Mouse (Mus musculus): ENCODE results near the gene Foxo4.

The Foxo4 gene

DNA sequence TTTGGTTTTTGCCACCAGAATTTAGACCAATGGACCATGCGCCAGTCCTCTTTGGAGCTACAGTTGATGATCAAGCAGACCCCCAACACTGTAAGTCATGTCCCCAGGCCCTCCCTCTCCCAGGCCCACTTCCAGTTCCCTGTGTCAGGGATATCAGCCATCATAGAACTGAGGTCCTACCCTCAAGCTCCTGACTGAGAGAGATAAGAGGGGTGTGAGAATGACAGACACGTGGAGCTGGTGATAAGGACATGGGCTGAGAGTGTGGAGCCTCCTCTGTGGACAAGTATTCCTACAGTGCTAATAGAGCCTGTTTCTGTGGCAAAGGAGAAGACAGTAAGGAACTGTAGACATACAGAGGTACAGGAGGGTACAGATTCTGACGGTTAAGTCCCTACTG is 33.2 kb downstream of the Foxo4 start:
- in situ Hi-C loops (cut with MboI; ENCODE audit: low pct_unique_long_range_greater_than_20kb in 1 of 2, low sequenced_read_pairs in 2 of 2, unreplicated experiment in 1 of 2): no loop called here

DNA sequence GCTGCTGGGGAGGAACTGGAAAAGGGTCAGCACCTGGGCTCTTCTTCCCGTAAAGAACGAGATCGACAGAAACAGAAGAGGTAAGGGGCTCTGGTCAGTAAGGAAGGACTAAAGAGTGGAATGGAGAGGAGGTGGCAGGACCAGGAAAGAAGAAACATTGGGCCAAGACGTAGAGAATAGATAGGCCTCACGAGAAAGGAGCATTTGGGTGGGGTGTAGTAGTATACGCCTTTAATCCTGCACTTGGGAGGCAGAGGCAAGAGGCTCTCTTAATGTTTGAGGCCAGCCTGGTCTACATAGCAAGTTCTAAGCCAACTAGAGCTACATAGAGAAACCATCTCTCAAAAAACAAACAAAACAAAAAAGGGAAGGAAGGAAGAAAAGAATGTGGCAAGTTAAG is 34.1 kb downstream of the Foxo4 start:
- in situ Hi-C loops (cut with MboI; ENCODE audit: low pct_unique_long_range_greater_than_20kb in 1 of 2, low sequenced_read_pairs in 2 of 2, unreplicated experiment in 1 of 2): no loop called here

GRCm38 (mm10) chrX:101289037-101289436 is 34.7 kb downstream of the Foxo4 start:
- in situ Hi-C loops (cut with MboI; ENCODE audit: low pct_unique_long_range_greater_than_20kb in 1 of 2, low sequenced_read_pairs in 2 of 2, unreplicated experiment in 1 of 2): no loop called here

DNA sequence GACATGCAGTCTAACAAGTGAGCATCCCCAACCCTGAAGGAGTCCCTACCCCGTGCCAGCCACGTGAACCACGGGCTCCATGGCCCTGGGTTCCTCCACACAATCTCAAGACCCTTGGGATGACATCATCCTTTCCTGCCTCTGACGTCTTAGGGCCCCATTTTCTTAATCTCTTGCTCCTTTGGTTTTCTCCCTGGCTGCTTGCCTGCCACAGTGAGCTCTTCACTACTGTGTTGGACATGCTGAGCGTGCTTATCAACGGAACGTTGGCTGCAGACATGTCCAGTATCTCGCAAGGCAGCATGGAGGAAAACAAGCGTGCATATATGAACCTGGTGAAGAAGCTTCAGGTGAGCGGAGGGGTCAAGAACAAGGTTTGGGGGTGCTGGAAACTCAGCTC is 35.8 kb downstream of the Foxo4 start:
- in situ Hi-C loops (cut with MboI; ENCODE audit: low pct_unique_long_range_greater_than_20kb in 1 of 2, low sequenced_read_pairs in 2 of 2, unreplicated experiment in 1 of 2): no loop called here

- in situ Hi-C loops (cut with MboI; ENCODE audit: low pct_unique_long_range_greater_than_20kb in 1 of 2, low sequenced_read_pairs in 2 of 2, unreplicated experiment in 1 of 2): no loop called here
These were observed 44.7 kb downstream of the Foxo4 start, which contains the start of gene Nlgn3 for GRCm38 (mm10) chrX:101299055-101299454. Nlgn3 (plus strand) TSS chrX:101299168.

- in situ Hi-C loops (cut with MboI; ENCODE audit: low pct_unique_long_range_greater_than_20kb in 1 of 2, low sequenced_read_pairs in 2 of 2, unreplicated experiment in 1 of 2): no loop called here
These were observed 45.4 kb downstream of the Foxo4 start for GRCm38 (mm10) chrX:101299473-101300426.

DNA sequence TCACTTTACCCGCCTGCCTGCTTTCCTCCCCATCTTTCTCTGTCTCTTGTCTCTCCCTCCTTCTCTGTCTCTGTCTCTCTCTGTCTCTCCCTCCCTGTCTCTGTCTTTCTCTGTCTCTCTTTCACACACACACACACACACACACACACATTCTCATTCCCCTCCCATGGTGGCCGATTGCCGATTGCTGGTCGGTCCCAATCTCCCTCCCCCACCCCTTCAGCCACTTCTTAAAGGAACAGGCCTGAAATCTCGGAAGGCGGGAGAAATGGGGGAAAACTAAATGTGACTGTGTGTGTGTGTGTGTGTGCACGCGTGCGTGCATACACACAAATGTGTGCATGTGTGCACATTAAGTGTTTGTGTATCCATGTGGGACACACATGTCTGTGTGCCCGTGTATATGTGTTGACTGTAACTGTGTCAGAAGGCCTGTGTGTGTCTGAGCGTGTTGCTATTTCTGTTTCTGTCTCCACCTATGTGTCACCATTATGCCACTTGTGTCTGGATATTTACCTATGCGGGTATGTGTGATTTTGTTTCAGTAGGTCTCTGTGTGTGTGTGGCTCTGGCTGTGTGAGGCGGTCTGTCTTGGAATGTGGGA is 46.2 kb downstream of the Foxo4 start:
- in situ Hi-C loops (cut with MboI; ENCODE audit: low pct_unique_long_range_greater_than_20kb in 1 of 2, low sequenced_read_pairs in 2 of 2, unreplicated experiment in 1 of 2): no loop called here

GRCm38 (mm10) chrX:101301654-101302053 is 47.3 kb downstream of the Foxo4 start:
- in situ Hi-C loops (cut with MboI; ENCODE audit: low pct_unique_long_range_greater_than_20kb in 1 of 2, low sequenced_read_pairs in 2 of 2, unreplicated experiment in 1 of 2): no loop called here

DNA sequence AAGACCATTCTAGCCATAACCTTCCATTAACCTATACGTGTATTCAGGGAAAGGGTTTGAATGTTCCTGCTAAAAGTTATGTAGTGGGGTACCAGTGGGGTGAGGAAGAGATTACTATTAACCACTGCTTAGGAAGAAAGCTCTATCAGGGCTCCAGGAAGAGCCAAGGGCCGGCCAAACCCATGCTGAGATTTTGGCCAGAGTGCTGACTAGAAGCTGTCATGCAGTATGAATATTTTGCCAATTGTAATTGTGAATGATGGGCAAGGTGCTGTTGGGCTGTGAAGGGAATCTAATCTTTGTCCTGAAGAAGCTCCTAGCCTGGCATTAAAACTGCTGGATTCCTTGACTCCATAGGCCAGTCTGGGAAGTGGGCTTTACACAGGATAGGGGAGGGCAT is 50.3 kb downstream of the Foxo4 start:
- in situ Hi-C loops (cut with MboI; ENCODE audit: low pct_unique_long_range_greater_than_20kb in 1 of 2, low sequenced_read_pairs in 2 of 2, unreplicated experiment in 1 of 2): no loop called here

DNA sequence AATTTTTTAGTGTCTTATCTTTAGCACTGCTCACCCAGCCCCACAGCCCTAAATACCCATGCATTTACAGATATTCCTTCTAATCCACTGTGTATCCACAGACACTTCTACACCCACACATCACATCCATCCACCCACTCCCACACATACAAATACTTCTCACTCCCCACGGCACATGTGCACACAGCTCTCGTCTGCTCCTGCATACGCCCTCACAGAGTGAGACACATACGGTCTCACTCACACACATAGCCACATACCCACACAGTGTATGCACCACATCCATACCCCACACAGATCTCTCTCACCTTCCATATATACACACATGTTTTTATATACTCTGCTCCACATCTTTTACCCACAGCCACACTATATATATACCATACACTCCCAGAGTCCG is 55.0 kb downstream of the Foxo4 start:
- in situ Hi-C loops (cut with MboI; ENCODE audit: low pct_unique_long_range_greater_than_20kb in 1 of 2, low sequenced_read_pairs in 2 of 2, unreplicated experiment in 1 of 2): no loop called here
